Mouse (Mus musculus): ENCODE measurements around the gene Tmtc2.

- TF ChIP-seq EP300 (optimal IDR thresholded peaks at IDR 0.05): no peak
- no peak for TF ChIP-seq CTCF (IDR thresholded peaks at IDR 0.05; ENCODE audit: low read depth)
Observed at GRCm38 (mm10) chr10:105199515-105199914, 374.7 kb downstream of the Tmtc2 start.

All from stomach, postnatal 0 days (tissue).